Mouse (Mus musculus) brain, embryonic 14.5 days (tissue): ENCODE measurements around the gene Tifa.

ENCODE experiments used
- CTCF ChIP-seq: fragments of 200-500 bp; IDR thresholded peaks from 2 replicates; pipeline ENCODE4 v1.5.1; 2012; ENCODE audit warnings: inconsistent platforms, mild to moderate bottlenecking, moderate library complexity, borderline replicate concordance; ENCODE audit not compliant: insufficient read depth, insufficient read length; ENCODE audit errors: extremely low read depth
- POLR2A ChIP-seq: fragments of 200-500 bp; IDR thresholded peaks from 2 replicates; pipeline ENCODE4 v1.6.1; 2012; ENCODE audit warnings: mild to moderate bottlenecking, inconsistent platforms, borderline replicate concordance; ENCODE audit not compliant: poor library complexity, insufficient read depth, insufficient read length, severe bottlenecking; ENCODE audit errors: extremely low read depth

DNA sequence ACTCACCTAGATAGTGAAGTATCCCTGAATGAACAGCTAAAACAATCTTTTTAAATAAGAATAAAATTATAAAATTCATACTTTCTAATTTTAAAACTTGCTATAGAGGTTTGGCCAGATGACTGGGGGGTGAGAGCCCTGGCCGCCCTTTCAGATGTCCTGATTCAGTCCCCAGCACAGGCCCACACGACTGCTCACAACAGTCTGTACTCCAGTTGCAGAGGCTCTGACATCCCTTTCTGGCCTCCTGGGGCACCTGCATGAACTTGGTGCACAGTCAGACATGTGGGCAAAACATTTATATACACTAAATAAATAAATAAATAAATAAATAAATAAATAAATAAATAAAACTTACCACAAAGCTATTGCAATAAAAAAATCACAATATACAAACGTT lies 23.6 kb upstream of the Tifa start:
- TF ChIP-seq CTCF (no peak), POLR2A (no peak)
